Mouse (Mus musculus) spleen, adult 2 months (tissue): ENCODE measurements around the gene Gadl1. TPM values are rescaled to one million over a fixed set of nuclear protein-coding genes. Genes with fewer than 3 reads are reported as not detected.

ENCODE experiments used
- DNase-seq, 2 experiments: peaks; one replicate each; pipeline versions ENCODE4 v3.0.0 to v3.0.0-alpha.2; 2012 to 2021; ENCODE audit warnings: low spot score in 2 of 2, low read depth in 1 of 2
- H3K27ac ChIP-seq: fragments of 200-500 bp; 2 replicates; pipeline ENCODE4 v1.5.1; 2012; ENCODE audit warnings: low read length, inconsistent platforms; ENCODE audit not compliant: insufficient read depth
- H3K27me3 ChIP-seq: fragments of 200-500 bp; 2 replicates; pipeline ENCODE4 v1.6.1; 2012; ENCODE audit warnings: mild to moderate bottlenecking, moderate library complexity, low read length, inconsistent platforms; ENCODE audit not compliant: control insufficient read depth, insufficient read depth
- H3K36me3 ChIP-seq: fragments of 200-500 bp; 2 replicates; pipeline ENCODE4 v1.6.1; 2012; ENCODE audit warnings: mild to moderate bottlenecking, low read length, inconsistent platforms; ENCODE audit not compliant: control insufficient read depth, insufficient read depth
- H3K4me1 ChIP-seq: fragments of 200-500 bp; 2 replicates; pipeline ENCODE4 v1.6.1; 2011; ENCODE audit warnings: inconsistent platforms; ENCODE audit not compliant: control insufficient read depth, insufficient read depth, insufficient read length
- H3K4me3 ChIP-seq: fragments of 200-500 bp; 2 replicates; pipeline ENCODE4 v1.5.1; 2011; ENCODE audit warnings: mild to moderate bottlenecking, inconsistent platforms; ENCODE audit not compliant: insufficient read depth, insufficient read length; ENCODE audit errors: extremely low read depth
- CTCF ChIP-seq: fragments of 200-500 bp; IDR thresholded peaks from 2 replicates; pipeline ENCODE4 v1.5.1; 2011; ENCODE audit warnings: mild to moderate bottlenecking, inconsistent platforms; ENCODE audit not compliant: insufficient read depth, insufficient read length, insufficient replicate concordance; ENCODE audit errors: extremely low read depth
- POLR2A ChIP-seq: fragments of 200-500 bp; IDR thresholded peaks from 2 replicates; pipeline ENCODE4 v1.6.1; 2011; ENCODE audit warnings: low read depth, low read length, inconsistent platforms
- WGBS: fragments of 180-500 bp; shearing (Covaris S2); methylation state at CpG from one replicate; pipeline ENCODE4 v1.1.7; 2018; 5-methylcytosine and 5-hydroxymethylcytosine counted together
- polyA plus RNA-seq: library from polyadenylated mRNA; depleted of rRNA; stranded (reverse); fragments of >200 nt; gene quantifications from 2 replicates; pipeline ENCODE4 v1.2.3, GENCODE M21; 2012

The Gadl1 gene
- polyA plus RNA-seq, 1 experiment: not detected

DNA sequence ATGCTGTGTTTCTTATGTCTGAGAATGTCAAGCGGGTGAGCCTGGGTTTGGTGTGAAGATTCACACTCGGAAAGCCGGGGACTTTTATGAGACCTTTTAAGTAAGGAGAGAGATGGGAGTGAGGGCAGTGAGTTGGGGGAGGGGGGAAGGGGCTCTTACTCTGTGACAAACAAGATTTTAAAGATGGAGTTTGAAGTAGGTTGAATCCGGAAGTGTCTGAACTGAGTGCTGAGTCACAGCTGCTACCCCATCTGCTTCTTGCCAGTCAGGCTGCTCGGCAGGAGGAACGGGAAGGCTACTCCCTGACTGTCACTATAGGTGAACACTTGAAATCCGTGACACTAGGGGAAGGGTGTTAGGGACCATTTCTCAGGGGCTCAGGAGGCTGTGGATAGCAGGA is 33.7 kb downstream of the Gadl1 start:
- DNase-seq: no peak
- 46% methylated on average over 7 of the region's 7 CpGs for WGBS
- TF ChIP-seq CTCF (no peak), POLR2A (no peak)
- Histone ChIP-seq H3K27ac (no peak overlapping the region), H3K27me3 (no peaks in the 10 kb centered on the region), H3K4me1 (no peaks in the 10 kb centered on the region), H3K36me3 (no peaks in the 10 kb centered on the region), H3K4me3 (no peak overlapping the region)

- no peak overlapping the region for H3K27ac ChIP-seq
- no peak for DNase-seq
- H3K4me3 ChIP-seq: no peak overlapping the region
- H3K4me1 ChIP-seq: no peaks in the 10 kb centered on the region
- no peaks in the 10 kb centered on the region for H3K27me3 ChIP-seq
- 90% methylated on average over 10 of the region's 10 CpGs for WGBS
- no peaks in the 10 kb centered on the region for H3K36me3 ChIP-seq
- TF ChIP-seq POLR2A (no peak), CTCF (no peak)
Observed at GRCm38 (mm10) chr9:115943577-115944320, 34.5 kb downstream of the Gadl1 start.

- 82% methylated on average over 7 of the region's 7 CpGs for WGBS
- H3K27ac ChIP-seq: no peak overlapping the region
- H3K36me3 ChIP-seq: no peaks in the 10 kb centered on the region
- no peaks in the 10 kb centered on the region for H3K27me3 ChIP-seq
- no peak for DNase-seq
- no peak for TF ChIP-seq CTCF
- TF ChIP-seq POLR2A: no peak
- no peaks in the 10 kb centered on the region for H3K4me1 ChIP-seq
- no peak overlapping the region for H3K4me3 ChIP-seq
Observed at GRCm38 (mm10) chr9:115965056-115965455, 55.8 kb downstream of the Gadl1 start.

DNA sequence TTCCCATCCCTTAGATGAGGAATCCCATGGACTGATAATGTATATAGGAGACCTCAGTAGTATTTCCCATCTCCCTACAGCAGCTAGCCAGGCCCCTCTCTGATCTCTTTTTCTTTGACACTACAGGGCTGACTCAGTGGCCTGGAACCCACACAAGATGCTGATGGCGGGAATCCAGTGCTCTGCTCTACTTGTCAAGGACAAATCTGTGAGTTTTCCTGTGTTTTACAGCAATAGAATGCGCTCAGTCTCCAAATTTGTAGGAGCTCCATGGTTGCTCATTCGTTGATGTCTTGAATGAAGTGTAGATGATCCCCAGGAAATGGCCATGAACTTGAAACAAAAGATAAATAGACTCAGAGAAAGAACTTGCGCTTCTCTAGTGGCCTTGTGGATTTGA is 56.9 kb downstream of the Gadl1 start:
- TF ChIP-seq CTCF (no peak), POLR2A (no peak)
- H3K4me1 ChIP-seq: no peaks in the 10 kb centered on the region
- DNase-seq: no peak
- no peak overlapping the region for H3K27ac ChIP-seq
- H3K36me3 ChIP-seq: no peaks in the 10 kb centered on the region
- no peak overlapping the region for H3K4me3 ChIP-seq
- no peaks in the 10 kb centered on the region for H3K27me3 ChIP-seq
- WGBS: 79% methylated on average over 4 of the region's 4 CpGs

DNA sequence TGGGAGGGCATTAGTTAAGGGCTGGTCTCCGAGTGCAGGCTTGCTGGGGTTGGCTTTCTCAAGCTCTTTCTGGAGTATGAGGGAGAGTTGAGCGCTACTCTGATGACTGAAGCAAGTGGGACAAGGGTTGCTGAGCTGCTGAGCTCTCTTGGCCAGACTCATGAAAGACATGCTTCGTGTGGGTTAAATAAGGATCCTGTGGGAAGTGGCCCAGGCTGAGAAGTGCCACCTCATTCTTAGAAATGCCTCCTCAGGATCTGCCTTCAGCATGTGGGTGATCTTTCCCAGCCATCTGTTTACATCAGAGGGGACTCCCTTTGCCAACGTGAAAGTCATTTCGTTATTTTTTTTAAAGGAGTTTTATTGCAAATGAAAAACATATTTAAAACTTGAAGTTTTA is 57.5 kb downstream of the Gadl1 start:
- Histone ChIP-seq H3K36me3 (no peaks in the 10 kb centered on the region), H3K27me3 (no peaks in the 10 kb centered on the region), H3K4me3 (no peak overlapping the region), H3K27ac (no peak overlapping the region), H3K4me1 (no peaks in the 10 kb centered on the region)
- WGBS: 89% methylated on average over 5 of the region's 5 CpGs
- TF ChIP-seq CTCF (no peak), POLR2A (no peak)
- no peak for DNase-seq

- WGBS: 92% methylated on average over 5 of the region's 5 CpGs
- DNase-seq: no peak
- Histone ChIP-seq H3K36me3 (no peaks in the 10 kb centered on the region), H3K27ac (no peak overlapping the region), H3K27me3 (no peaks in the 10 kb centered on the region), H3K4me3 (no peak overlapping the region), H3K4me1 (no peaks in the 10 kb centered on the region)
- TF ChIP-seq POLR2A: no peak
- no peak for TF ChIP-seq CTCF
Observed at GRCm38 (mm10) chr9:115967638-115968037, 58.4 kb downstream of the Gadl1 start.

DNA sequence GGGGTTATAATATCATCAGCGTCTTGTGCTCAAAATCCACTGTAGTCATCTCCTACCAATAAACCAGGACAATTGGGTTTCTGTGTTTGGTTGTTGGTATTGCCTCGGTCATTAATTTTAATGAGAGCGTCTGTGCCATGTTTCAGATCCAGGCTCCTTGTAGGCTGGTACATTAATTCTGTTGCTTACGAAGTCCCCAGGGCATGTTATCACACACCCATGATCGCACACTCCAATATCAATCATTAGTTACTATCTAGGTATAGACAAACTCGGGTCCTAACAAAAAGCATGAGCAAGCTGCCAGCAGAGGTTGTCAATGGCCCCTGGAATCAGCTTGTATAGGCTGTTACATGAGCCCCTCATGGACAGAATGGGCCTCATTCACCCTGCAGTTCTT is 67.6 kb downstream of the Gadl1 start:
- H3K27me3 ChIP-seq: no peaks in the 10 kb centered on the region
- no peaks in the 10 kb centered on the region for H3K36me3 ChIP-seq
- no peak overlapping the region for H3K27ac ChIP-seq
- TF ChIP-seq CTCF (no peak), POLR2A (no peak)
- DNase-seq: no peak
- WGBS: 93% methylated on average over 6 of the region's 6 CpGs
- H3K4me3 ChIP-seq: no peak overlapping the region
- H3K4me1 ChIP-seq: no peaks in the 10 kb centered on the region
